Mouse (Mus musculus) ES-E14 (cell line): ENCODE measurements at regions not wholly inside any gene's neighbourhood (a gene's known extent, or its start where the extent isn't known, plus 50 kb on each side); places are given as distances from the start of the nearest gene placed in this dataset.

Source experiments
- HCFC1 ChIP-seq: IDR thresholded peaks from 2 replicates; pipeline ENCODE4 v1.6.1; 2012; ENCODE audit warnings: low read length, inconsistent platforms, borderline replicate concordance; ENCODE audit not compliant: insufficient read depth
- ZNF384 ChIP-seq: IDR thresholded peaks from 2 replicates; pipeline ENCODE4 v1.6.1; 2012; ENCODE audit warnings: low read depth, low read length, inconsistent platforms

DNA sequence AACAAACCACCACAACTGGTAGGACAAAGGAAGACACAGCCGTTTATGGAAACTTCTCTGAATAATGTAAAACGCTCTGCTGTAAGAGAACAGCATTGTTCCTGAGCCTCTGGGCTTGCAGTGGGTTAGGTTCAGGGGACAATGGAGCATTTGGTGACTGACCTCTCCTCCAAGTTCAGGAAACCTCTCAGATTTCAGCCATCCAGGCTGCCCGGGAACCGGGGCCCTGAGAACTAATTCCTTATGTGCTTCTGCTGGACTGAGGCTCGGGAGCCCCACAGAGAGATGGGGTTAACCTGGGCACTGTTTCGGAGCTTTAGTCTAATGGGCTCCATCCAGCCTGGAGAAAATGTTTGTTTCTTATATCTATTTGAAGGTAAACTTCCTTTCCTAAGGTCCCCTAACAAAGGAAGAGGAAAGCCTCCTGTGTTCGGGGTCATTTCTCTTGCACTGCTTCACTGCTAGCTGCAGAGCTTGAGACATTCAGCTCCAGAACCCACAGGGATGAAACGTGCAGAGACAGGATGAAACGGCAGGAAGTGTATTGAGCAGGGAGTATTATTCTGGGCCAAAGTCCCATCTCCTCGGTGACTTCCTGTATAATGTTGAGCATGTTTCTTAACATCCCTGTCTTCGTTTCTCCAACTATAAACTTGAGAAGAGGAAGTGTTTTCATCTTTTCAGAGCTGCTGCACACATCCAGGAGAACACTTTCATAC lies 220.5 kb downstream of the Plpp3 start:
- TF ChIP-seq HCFC1 (no peak), ZNF384 (no peak)
